Mouse (Mus musculus) bone marrow macrophage, adult 2 months (primary cell): ENCODE measurements around the gene Adtrp. TPM values are rescaled to one million over a fixed set of nuclear protein-coding genes. Genes with fewer than 3 reads are reported as not detected.

ENCODE experiments used
- H3K27ac ChIP-seq: 2 replicates; pipeline ENCODE4 v1.5.1; 2012; ENCODE audit warnings: low read depth, low read length; ENCODE audit not compliant: insufficient read depth
- H3K4me1 ChIP-seq: 2 replicates; pipeline ENCODE4 v1.6.1; 2012; ENCODE audit warnings: low read length; ENCODE audit not compliant: control insufficient read depth, insufficient read depth
- H3K4me3 ChIP-seq: 2 replicates; pipeline ENCODE4 v1.5.1; 2012; ENCODE audit warnings: mild to moderate bottlenecking, low read length, moderate library complexity; ENCODE audit not compliant: insufficient read depth
- CTCF ChIP-seq: IDR thresholded peaks from 2 replicates; pipeline ENCODE4 v1.5.1; 2012; ENCODE audit warnings: low read depth, mild to moderate bottlenecking, low read length, moderate library complexity
- POLR2A ChIP-seq: IDR thresholded peaks from 2 replicates; pipeline ENCODE4 v1.6.1; 2012; ENCODE audit warnings: mild to moderate bottlenecking, low read depth, low read length, borderline replicate concordance
- polyA plus RNA-seq: library from polyadenylated mRNA; stranded (reverse); fragments of >200 nt; gene quantifications from 2 replicates; pipeline ENCODE4 v1.2.4, GENCODE M21; 2012; ENCODE audit not compliant: missing spikeins, insufficient read depth, insufficient read length

The Adtrp gene
- polyA plus RNA-seq, 1 experiment: not detected

- TF ChIP-seq CTCF (no peak), POLR2A (no peak)
- Histone ChIP-seq H3K27ac (no peak overlapping the region), H3K4me1 (no peaks in the 10 kb centered on the region), H3K4me3 (no peak overlapping the region)
These were observed 24.7 kb upstream of the Adtrp start for GRCm38 (mm10) chr13:41872161-41872562.

GRCm38 (mm10) chr13:41867533-41867932, 20.0 kb upstream of the Adtrp start:
- no peak overlapping the region for H3K4me3 ChIP-seq
- TF ChIP-seq POLR2A (no peak), CTCF (no peak)
- no peak overlapping the region for H3K27ac ChIP-seq
- H3K4me1 ChIP-seq: no peaks in the 10 kb centered on the region

- no peak overlapping the region for H3K4me3 ChIP-seq
- H3K27ac ChIP-seq: no peak overlapping the region
- no peak for TF ChIP-seq CTCF
- no peak for TF ChIP-seq POLR2A
- no peaks in the 10 kb centered on the region for H3K4me1 ChIP-seq
These were observed 18.1 kb upstream of the Adtrp start for GRCm38 (mm10) chr13:41865575-41865974.

DNA sequence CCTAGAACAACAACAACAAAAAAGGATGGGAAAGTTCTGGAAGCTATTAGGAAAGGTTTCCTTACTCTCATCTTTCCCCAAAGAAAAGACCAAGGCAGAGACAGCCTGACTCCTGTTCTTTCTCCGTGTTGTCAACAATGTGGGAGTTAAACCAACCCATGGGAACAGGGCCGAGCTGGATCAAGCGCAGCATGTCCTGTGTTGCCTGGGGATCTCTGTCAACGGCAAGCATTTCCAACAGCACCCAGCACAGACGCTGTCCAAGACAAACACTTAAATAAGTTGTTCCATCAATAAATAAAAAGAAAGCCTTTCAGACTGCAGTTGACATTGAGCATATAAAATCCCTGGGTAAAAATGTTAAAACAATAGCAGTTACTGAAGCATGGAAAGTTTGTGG, 17.6 kb upstream of the Adtrp start:
- no peak overlapping the region for H3K27ac ChIP-seq
- H3K4me3 ChIP-seq: no peak overlapping the region
- H3K4me1 ChIP-seq: no peaks in the 10 kb centered on the region
- TF ChIP-seq CTCF: no peak

DNA sequence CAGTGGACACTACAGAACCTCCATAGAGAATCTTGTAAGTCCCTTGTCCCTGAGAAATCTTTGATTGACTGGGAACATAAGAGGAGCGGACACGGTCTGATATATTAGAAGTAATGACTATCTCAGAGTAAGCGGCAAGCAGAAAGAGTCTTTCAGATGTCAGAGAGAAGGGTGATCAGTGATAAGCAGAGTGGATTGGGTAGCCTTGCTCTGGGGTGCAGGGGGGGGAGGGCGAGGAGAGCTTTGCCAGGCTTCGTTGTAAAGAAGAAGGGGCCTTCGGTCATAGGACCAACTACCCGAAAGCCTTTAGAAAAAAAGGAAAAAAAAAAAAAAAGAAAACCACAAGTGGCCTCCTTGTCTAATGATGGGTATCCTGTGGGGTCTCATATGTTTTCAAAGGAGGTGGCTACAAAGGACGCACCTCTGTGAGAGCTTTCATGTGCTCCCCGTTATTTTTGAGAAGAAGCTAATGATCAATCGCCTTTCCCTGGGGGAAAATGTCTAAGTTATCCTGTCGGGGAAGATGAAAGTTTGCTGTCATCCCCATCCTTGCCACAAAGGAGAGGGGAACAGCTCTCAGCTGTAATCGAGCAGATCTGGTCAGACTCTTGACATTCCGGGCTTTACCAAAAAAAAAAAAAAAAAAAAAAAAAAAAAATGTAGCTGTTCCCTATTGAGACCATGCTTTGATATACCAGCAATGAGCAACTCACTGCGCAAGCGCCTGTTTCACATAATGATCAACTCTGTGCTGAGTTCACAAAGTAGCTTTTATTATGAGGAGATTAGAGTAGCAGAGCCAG, 13.3 kb upstream of the Adtrp start:
- Histone ChIP-seq H3K27ac (no peak overlapping the region), H3K4me3 (no peak overlapping the region), H3K4me1 (no peaks in the 10 kb centered on the region)
- no peak for TF ChIP-seq CTCF
- TF ChIP-seq POLR2A: no peak

DNA sequence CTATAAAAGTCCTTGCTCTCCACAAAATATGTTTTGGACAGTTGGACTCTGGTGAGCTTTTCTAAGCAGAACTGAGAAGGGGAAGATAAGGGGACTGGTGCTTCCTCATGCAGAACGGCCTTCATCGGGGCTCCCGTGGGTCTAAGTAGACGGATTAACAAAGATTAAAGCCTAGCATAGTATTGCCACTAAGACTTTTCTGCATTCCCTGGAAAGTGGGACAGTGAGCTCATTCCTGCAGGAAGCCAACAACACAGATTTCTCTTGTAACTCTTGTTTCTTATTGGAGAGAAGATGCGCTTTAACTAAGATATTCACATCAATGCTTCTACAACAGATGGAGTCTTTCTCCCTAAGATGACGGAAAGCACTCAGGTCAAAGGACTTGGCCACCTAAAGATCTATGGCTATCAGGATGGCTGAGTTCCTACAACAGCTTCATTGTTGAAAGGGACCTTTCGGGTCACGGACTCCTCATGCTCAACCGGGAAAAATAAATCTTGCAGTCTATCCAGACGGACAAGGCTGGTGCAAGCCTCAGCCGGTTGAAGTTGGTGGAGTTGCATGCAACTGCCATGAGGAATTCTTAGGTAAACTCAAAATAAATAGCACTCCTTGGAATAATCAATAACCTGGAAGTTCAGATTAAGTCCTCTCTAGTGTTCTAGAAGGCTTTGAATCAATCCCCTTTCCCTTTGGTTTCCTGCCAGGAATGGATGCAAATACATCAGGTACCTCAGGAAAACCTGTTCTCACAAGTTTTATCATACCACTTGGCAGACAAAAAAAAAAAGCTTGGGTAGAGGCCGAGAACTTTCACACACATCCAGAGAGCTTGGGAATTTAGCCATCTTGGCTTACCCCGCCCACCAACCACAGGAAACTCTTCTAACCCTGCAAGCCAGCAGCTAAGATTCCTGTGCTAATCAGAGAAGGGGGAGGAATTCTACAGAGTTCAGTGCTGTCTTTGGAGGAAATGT, 8.0 kb upstream of the Adtrp start:
- H3K27ac ChIP-seq: no peak overlapping the region
- H3K4me1 ChIP-seq: no peaks in the 10 kb centered on the region
- TF ChIP-seq CTCF: no peak
- TF ChIP-seq POLR2A: no peak
- H3K4me3 ChIP-seq: no peak overlapping the region

- no peak for TF ChIP-seq CTCF
- TF ChIP-seq POLR2A: no peak
- no peak overlapping the region for H3K27ac ChIP-seq
- no peaks in the 10 kb centered on the region for H3K4me1 ChIP-seq
- H3K4me3 ChIP-seq: no peak overlapping the region
These were observed 3.4 kb upstream of the Adtrp start for GRCm38 (mm10) chr13:41850727-41851378.

GRCm38 (mm10) chr13:41846516-41846915, 968 bp downstream of the Adtrp start:
- no peaks in the 10 kb centered on the region for H3K4me1 ChIP-seq
- no peak for TF ChIP-seq POLR2A
- no peak for TF ChIP-seq CTCF
- H3K4me3 ChIP-seq: no peak overlapping the region
- no peak overlapping the region for H3K27ac ChIP-seq

DNA sequence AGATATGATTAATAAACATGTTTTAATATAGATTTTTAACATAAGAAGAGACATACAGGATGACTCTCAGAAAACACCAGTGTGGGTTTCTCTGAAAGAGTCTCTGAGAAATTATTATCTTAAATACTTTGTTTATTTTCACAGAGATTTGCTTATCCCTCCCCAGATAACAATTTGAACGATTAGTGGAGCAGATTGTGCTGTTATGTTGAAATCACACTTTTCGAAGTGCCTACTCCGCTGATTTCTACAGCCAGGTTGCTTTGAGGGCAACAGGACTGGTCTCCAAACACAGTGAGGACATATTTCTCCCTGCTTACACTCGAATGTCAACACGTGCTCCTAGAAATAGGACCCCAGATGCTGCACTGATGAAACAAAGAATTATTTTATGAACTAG, 2.5 kb downstream of the Adtrp start:
- Histone ChIP-seq H3K4me3 (no peak overlapping the region), H3K27ac (no peak overlapping the region), H3K4me1 (no peaks in the 10 kb centered on the region)
- no peak for TF ChIP-seq POLR2A

- Histone ChIP-seq H3K4me3 (no peak overlapping the region), H3K4me1 (no peaks in the 10 kb centered on the region), H3K27ac (no peak overlapping the region)
- TF ChIP-seq POLR2A (no peak), CTCF (no peak)
These were observed 3.4 kb downstream of the Adtrp start for GRCm38 (mm10) chr13:41844071-41844470.
